Mouse (Mus musculus) adrenal gland, postnatal 4 days (tissue): ENCODE data around the gene Fut1. TPM values are rescaled to one million over a fixed set of nuclear protein-coding genes. Genes with fewer than 3 reads are reported as not detected.

ENCODE experiments used
- DNase-seq, 2 experiments: peaks; one replicate each; pipeline ENCODE4 v3.0.0; 2021 to 2022; ENCODE audit warnings: low spot score in 2 of 2, mixed read lengths in 2 of 2
- long read RNA-seq, 2 experiments: library from polyadenylated mRNA; stranded (forward); transcript quantifications; one replicate each; pipeline ENCODE4 v2.0.0; 2021
- total RNA-seq, 2 experiments: library from RNA; stranded (reverse); gene quantifications; 2 replicates each; pipeline ENCODE4 v1.2.3; 2021

Fut1 gene
- under 1 TPM in 1 of 2 experiments, not detected in 1; 0.22 TPM for total RNA-seq
- long read RNA-seq, experiment 1, result 0 reads
- long read RNA-seq, experiment 2, result 0 reads

- DNase-seq, result no peak
Measured at GRCm38 (mm10) chr7:45617042-45617695, at the start of gene Fut1. Gene Fut1, plus strand, starts transcription at chr7:45617289.

DNA sequence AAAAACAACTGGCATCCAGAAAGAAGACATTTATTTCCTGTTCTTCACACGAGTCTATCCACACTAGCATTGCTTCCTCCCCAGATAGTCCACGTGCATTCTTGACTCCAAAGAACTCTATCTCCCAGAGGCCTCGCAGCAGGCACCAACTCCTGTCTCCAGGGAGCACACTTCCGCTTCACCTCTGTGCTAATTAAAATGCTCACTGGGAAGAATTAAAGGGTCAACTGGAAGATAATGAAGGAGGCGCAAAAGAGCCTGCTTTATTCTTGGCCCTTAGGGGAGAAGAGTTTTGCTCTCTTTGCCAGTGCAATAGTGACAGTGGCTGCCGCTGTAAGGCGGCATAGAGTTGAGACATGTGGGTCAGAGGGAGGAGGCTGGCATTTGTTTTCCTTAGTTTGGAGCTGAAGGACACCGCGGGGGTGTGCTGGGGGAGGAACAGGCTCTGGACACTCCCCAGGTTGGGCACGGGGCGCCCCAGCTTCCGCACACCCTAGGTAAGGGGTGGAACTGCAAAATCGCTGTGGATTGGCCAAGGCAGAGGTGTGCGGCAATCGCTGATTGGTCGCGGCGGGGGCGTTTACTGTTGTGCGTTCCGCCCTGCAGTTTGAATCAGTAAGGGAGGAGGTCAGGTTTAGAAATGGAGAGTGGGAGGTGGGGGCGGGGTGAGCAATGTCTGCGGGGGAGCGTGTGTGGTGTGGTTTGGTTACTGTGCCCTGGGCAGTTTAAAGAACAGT is 49.1 kb upstream of the Fut1 start:
- DNase-seq, result peak; percentile 63 to 88

DNA sequence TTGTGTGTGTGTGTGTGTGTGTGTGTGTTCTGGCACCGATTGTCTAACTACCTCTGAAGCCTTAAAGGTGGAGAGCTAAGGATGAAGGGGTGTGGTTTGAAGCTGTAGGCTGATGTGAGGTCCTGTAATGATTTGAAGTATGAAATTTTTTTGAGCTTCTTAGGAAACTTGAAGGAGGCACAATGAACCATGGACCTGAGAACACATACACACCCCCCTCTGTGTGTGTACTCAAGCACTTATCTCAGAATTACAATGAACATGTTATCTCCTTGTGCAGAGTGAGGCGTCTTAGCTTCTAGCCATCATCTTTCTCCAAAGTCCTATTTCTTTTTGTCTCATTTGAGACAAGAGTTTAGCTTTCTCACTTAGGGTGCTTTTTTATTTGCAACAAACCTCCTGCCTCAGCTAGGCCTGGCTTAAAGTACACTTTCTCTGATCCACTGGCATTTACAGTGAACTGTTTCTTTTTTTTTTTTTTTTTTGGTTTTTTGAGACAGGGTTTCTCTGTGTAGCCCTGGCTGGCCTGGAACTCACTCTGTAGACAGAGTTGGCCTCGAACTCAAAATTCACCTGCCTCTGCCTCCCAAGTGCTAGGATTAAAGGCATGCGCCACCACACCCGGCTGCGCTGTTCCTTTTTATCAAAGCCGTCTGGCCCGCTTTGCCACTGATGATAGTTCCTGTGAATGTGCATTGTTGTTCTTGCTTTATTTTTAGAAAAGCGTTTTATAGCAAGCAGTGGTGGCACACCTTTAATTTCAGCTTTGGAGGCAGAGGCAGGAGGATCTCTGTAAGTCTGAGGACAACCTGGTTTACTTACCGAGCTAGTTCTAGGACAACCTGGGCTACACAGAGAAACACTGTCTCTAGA is 48.3 kb upstream of the Fut1 start:
- DNase-seq, result no peak

- DNase-seq, result peak; percentile 43 to 57
Measured at GRCm38 (mm10) chr7:45570103-45570741, 46.9 kb upstream of the Fut1 start, which contains the start of gene Bcat2. Gene Bcat2, plus strand, starts transcription at chr7:45570153.

DNA sequence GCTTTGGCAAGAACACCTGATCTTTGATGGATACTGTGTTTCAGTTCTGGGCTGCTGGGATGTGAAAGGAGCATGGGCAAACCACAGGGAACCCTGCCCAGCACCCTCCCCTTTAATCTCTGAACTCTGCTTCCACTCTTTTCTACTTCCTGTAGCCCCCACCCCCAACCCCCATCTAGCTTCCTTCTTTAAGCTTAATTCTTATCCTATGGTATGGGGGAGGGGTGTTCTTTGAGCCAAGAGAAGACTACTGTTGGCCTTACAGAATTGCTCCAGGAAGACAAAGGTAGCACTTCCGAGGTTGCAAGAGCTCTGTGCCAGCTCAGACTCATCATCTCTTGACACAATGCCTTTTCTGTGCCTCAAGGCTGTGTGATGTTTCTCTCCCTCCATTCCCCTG is 45.1 kb upstream of the Fut1 start:
- no peak for DNase-seq

DNA sequence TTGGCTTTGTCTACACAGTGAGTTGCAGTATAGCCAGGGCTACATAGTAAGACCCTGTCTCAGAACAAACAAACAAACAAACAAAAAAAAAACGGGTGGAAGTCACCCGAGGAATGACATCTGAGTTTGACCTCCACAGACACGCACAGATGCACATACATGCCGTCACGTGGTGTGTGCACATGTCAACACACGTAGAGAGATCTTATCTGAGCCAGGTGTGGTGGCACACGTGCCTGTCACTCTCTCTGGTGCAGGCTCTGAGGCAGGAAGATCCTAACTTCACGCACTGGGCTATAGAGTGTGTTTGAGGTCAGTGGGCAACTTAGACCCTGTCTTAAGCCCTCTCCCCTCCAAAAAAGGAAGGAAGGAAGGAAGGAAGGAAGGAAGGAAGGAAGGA is 43.1 kb upstream of the Fut1 start:
- no peak for DNase-seq

- DNase-seq, result no peak
Measured at GRCm38 (mm10) chr7:45574472-45575379, 42.4 kb upstream of the Fut1 start.

GRCm38 (mm10) chr7:45585923-45586322 is 31.2 kb upstream of the Fut1 start:
- DNase-seq, result no peak

DNA sequence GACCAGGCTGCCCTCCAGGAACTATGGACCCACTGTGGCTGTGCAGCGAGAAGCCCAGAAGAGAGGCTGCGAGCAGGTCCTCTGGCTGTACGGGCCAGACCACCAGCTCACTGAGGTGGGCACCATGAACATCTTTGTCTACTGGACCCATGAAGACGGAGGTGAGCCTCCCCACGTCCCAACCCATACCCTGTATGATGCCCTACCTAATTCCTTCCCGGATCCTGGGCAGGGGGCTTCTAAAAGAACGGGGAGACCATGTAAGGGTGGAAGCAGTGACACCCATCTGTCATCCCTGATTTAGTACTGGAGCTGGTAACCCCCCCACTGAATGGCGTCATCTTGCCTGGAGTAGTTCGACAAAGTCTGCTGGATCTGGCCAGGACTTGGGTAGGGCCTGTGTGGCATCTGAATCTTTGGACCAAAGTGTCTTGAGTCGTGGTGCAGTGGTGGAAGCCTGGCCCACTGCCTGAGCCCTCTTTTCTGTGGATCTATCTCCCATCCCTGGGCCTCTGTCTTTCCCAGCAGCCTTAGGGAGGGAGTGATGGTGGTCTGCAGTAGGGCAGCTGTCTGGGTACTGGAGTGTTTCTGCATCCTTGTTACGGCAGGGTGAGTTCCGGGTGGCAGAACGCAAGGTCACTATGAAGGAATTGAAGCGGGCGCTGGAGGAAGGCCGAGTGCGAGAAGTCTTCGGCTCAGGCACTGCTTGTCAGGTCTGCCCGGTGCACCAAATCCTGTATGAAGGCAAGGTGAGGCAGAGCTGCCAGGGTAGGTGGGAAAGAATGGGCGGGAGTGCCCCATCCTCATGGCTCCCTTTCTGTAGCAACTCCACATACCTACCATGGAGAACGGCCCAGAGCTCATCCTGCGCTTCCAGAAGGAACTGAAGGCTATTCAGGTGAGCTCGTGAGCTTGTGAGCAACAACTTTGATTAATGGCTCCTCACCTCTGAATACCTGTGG is 29.2 kb upstream of the Fut1 start:
- no peak for DNase-seq

GRCm38 (mm10) chr7:45589173-45589572 is 27.9 kb upstream of the Fut1 start:
- DNase-seq, result peak; percentile 63 to 85

GRCm38 (mm10) chr7:45589898-45590297 is 27.2 kb upstream of the Fut1 start:
- DNase-seq, result no peak

DNA sequence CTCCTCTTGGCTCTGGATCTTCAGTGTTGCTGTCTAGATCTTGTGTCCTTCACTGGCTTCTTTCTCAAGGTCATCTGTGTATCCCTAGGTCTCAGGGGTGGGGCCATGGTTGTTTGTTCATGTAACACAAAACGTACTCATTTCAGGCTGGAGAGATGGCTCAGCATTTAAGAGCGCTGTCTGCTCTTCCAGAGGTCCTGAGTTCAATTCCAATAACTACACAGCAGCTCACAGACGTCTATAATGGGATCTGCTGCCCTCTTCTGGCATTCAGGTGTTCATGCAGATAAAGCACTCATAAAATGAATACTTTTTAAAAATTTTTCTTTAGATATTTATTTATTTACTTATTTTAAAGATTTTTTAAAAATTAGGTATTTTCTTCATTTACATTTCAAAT is 26.2 kb upstream of the Fut1 start:
- no peak for DNase-seq

DNA sequence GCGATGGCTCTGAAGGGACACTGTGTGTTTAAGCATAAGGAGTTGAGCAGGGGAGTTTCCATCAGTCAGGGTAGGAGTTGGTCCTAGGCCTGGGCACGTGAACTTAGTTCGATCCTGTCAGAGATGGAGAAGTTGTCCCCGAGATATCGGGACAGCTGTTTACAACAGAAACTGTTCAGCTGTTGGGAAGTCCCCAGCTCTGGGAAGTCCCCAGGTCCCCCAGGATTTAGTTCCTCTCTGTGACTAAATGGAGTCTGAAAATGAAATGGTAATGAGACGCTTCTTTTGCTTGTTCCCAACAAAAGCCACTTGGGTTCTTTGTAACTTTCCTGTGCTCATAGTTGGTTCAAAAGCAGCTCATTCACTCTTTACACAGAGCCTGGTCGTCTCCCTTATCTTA is 25.2 kb upstream of the Fut1 start:
- DNase-seq, result no peak

DNA sequence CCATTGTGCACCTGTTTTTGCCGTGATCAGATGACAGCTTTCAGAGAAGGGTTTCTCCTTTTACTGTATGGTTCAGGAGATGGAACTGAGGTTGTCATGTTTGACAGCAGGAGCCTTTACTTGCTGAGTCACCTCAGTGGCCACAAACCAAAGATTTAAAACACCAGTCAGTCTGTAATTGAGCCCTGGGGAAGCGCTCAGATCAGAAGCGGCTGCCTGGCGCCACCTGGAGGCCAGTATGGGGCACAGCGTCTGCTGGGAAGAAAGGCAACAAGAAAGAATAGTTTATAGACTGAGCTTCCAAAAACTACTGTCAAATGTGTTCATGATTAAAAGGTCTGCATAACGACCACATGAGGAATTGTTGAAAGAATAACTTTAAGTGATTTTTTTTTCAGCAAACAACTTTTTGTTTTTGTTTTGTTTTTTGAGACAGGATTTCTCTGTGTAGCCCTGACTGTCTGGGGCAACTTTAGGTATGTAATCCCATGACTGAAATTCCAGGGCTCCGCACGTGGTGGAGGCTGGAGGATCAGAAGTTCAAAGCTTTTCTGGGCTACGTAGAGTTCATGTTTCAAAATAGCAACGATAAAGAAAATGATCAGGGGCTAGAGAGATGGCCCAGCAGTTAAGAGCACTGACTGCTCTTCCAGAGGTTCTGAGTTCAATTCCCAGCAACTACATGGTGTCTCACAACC is 23.8 kb upstream of the Fut1 start:
- peak in 1 of 2 experiments; percentile 43 for DNase-seq

GRCm38 (mm10) chr7:45595176-45595575 is 21.9 kb upstream of the Fut1 start:
- DNase-seq, result no peak

GRCm38 (mm10) chr7:45596107-45596506 is 21.0 kb upstream of the Fut1 start:
- DNase-seq, result no peak

GRCm38 (mm10) chr7:45597013-45597412 is 20.1 kb upstream of the Fut1 start:
- DNase-seq, result no peak

- no peak for DNase-seq
Measured at GRCm38 (mm10) chr7:45597527-45597926, 19.6 kb upstream of the Fut1 start.
